In genomic region chr2:28621111-28621510, GRCm38 (mm10) we compare ENCODE assay signal across 24 mouse cellular contexts. TPM values are rescaled to one million over a fixed set of nuclear protein-coding genes. Genes with fewer than 3 reads are reported as not detected.
DNase-seq lines count a peak whose midpoint lies in the region; ATAC-seq lines count a peak whose summit lies in the region.
"Had no signal": no experiment of that assay in that cellular context is flagged by ENCODE, and none has a peak within 500 bp of the region (broad histone marks: within the 10 kb centered on the region; RNA-seq: fewer than 3 reads in every experiment).

No protein-coding gene starts in this region.

- WGBS in heart, embryonic 12.5 days, result 27% methylated on average over 2 of the region's 2 CpGs
- WGBS in midbrain, embryonic 11.5 days, result 29% methylated on average over 2 of the region's 2 CpGs
- 30% methylated on average over 2 of the region's 2 CpGs for WGBS in midbrain, embryonic 14.5 days
- WGBS in embryonic facial prominence, embryonic 10.5 days, result 21% methylated on average over 2 of the region's 2 CpGs
- 2% methylated on average over 2 of the region's 2 CpGs for WGBS in liver, embryonic 16.5 days (ENCODE audit: insufficient replicate concordance)

- H3K27me3 ChIP-seq in heart, embryonic 12.5 days (replicated peaks), result peaks cover 29% of the 10 kb centered on the region
- H3K27me3 ChIP-seq in midbrain, embryonic 11.5 days (ENCODE audit: control insufficient read depth, insufficient read depth, low read length), result peaks cover 19% of the 10 kb centered on the region
- 0 out of 2 replicates have a peak, but pooled peaks cover 8% of the 10 kb centered on the region for H3K27me3 ChIP-seq in midbrain, embryonic 14.5 days (ENCODE audit: control insufficient read depth, insufficient read depth, low read length)
- peaks cover 62% of the 10 kb centered on the region for H3K27me3 ChIP-seq in embryonic facial prominence, embryonic 10.5 days (replicated peaks; ENCODE audit: low read depth, poor library complexity, severe bottlenecking)
- H3K27me3 ChIP-seq in liver, embryonic 16.5 days (ENCODE audit: control insufficient read depth, insufficient read depth, low read depth, low read length), result no peaks in the 10 kb centered on the region

- no peak overlapping the region for H3K27ac ChIP-seq in heart, embryonic 12.5 days (ENCODE audit: poor library complexity, severe bottlenecking)
- H3K27ac ChIP-seq in midbrain, embryonic 11.5 days (ENCODE audit: low read depth, low read length), result no peak overlapping the region
- H3K27ac ChIP-seq in midbrain, embryonic 14.5 days (replicated peaks; ENCODE audit: low read depth, low read length), result no peak overlapping the region
- H3K27ac ChIP-seq in embryonic facial prominence, embryonic 10.5 days (replicated peaks), result no peak overlapping the region
- H3K27ac ChIP-seq in liver, embryonic 16.5 days (ENCODE audit: low read length), result peak overlapping the region; percentile 98
- H3K27ac ChIP-seq: limb, embryonic 15.5 days; midbrain, embryonic 12.5 days; neural tube, embryonic 15.5 days had no signal

- no peaks in the 10 kb centered on the region for H3K36me3 ChIP-seq in heart, embryonic 12.5 days
- no peaks in the 10 kb centered on the region for H3K36me3 ChIP-seq in midbrain, embryonic 11.5 days (ENCODE audit: control insufficient read depth, insufficient read depth, low read length)
- no peaks in the 10 kb centered on the region for H3K36me3 ChIP-seq in midbrain, embryonic 14.5 days (ENCODE audit: control insufficient read depth, insufficient read depth, low read length)
- no peaks in the 10 kb centered on the region for H3K36me3 ChIP-seq in embryonic facial prominence, embryonic 10.5 days (replicated peaks)
- H3K36me3 ChIP-seq in liver, embryonic 16.5 days (ENCODE audit: control insufficient read depth, insufficient read depth), result no peaks in the 10 kb centered on the region
- H3K36me3 ChIP-seq: limb, embryonic 15.5 days; midbrain, embryonic 12.5 days; neural tube, embryonic 15.5 days had no signal

- ATAC-seq in heart, embryonic 12.5 days (ENCODE audit: insufficient number of reproducible peaks, low FRiP score), result no peak
- no peak for ATAC-seq in midbrain, embryonic 11.5 days (ENCODE audit: low FRiP score)
- ATAC-seq in midbrain, embryonic 14.5 days (ENCODE audit: low FRiP score, low TSS enrichment), result no peak
- no peak for ATAC-seq in liver, embryonic 16.5 days (ENCODE audit: low read depth)
- ATAC-seq: forebrain, postnatal 0 days; hindbrain, embryonic 16.5 days had no signal

- H3K4me1 ChIP-seq in heart, embryonic 12.5 days (replicated peaks), result peaks cover 20% of the 10 kb centered on the region
- H3K4me1 ChIP-seq in midbrain, embryonic 11.5 days (ENCODE audit: control insufficient read depth, insufficient read depth, low read length), result 0 out of 2 replicates have a peak, but pooled peaks cover 4% of the 10 kb centered on the region
- H3K4me1 ChIP-seq in midbrain, embryonic 14.5 days (ENCODE audit: control insufficient read depth, insufficient read depth, low read length), result no peaks in the 10 kb centered on the region
- H3K4me1 ChIP-seq in embryonic facial prominence, embryonic 10.5 days, result peaks cover 14% of the 10 kb centered on the region
- peaks cover 40% of the 10 kb centered on the region for H3K4me1 ChIP-seq in liver, embryonic 16.5 days (ENCODE audit: control insufficient read depth, low read depth, low read length)
- H3K4me1 ChIP-seq: midbrain, embryonic 12.5 days had no signal

- peak overlapping the region; percentile 23 for H3K4me3 ChIP-seq in heart, embryonic 12.5 days
- no peak overlapping the region for H3K4me3 ChIP-seq in midbrain, embryonic 11.5 days (ENCODE audit: low read depth, low read length)
- no peak overlapping the region for H3K4me3 ChIP-seq in midbrain, embryonic 14.5 days (replicated peaks; ENCODE audit: low read depth, low read length)
- peak overlapping the region; percentile 32; the same call in 1 of the 2 replicates for H3K4me3 ChIP-seq in embryonic facial prominence, embryonic 10.5 days
- peak overlapping the region; percentile 73 for H3K4me3 ChIP-seq in liver, embryonic 16.5 days (ENCODE audit: low read depth, low read length)
- H3K4me3 ChIP-seq: limb, embryonic 15.5 days; midbrain, embryonic 12.5 days; myocyte; neural tube, embryonic 15.5 days had no signal

- H3K9me3 ChIP-seq in heart, embryonic 12.5 days (replicated peaks), result peaks cover 3% of the 10 kb centered on the region
- H3K9me3 ChIP-seq in midbrain, embryonic 11.5 days (ENCODE audit: control insufficient read depth, low read length), result no peaks in the 10 kb centered on the region
- no peaks in the 10 kb centered on the region for H3K9me3 ChIP-seq in midbrain, embryonic 14.5 days (ENCODE audit: control insufficient read depth, low read length)
- no peaks in the 10 kb centered on the region for H3K9me3 ChIP-seq in embryonic facial prominence, embryonic 10.5 days
- H3K9me3 ChIP-seq in liver, embryonic 16.5 days (replicated peaks; ENCODE audit: control insufficient read depth, low read length), result no peaks in the 10 kb centered on the region
- H3K9me3 ChIP-seq: limb, embryonic 15.5 days; midbrain, embryonic 12.5 days; neural tube, embryonic 15.5 days had no signal

- H3K9ac ChIP-seq in heart, embryonic 12.5 days, result 0 out of 2 replicates have a peak overlapping the region, but pooled peaks have one; percentile 17
- no peak overlapping the region for H3K9ac ChIP-seq in midbrain, embryonic 11.5 days (ENCODE audit: low read length)
- no peak overlapping the region for H3K9ac ChIP-seq in midbrain, embryonic 14.5 days (replicated peaks; ENCODE audit: low read length)
- H3K9ac ChIP-seq in liver, embryonic 16.5 days (ENCODE audit: low read depth, low read length), result peak overlapping the region; percentile 82
- H3K9ac ChIP-seq: forebrain, postnatal 0 days; limb, embryonic 15.5 days; midbrain, embryonic 12.5 days; neural tube, embryonic 15.5 days had no signal

- peak overlapping the region; percentile 49 for H3K4me2 ChIP-seq in heart, embryonic 12.5 days
- H3K4me2 ChIP-seq in midbrain, embryonic 11.5 days, result no peak overlapping the region
- H3K4me2 ChIP-seq in midbrain, embryonic 14.5 days (ENCODE audit: low read length), result no peak overlapping the region
- H3K4me2 ChIP-seq in liver, embryonic 16.5 days (ENCODE audit: low read depth, low read length), result peak overlapping the region; percentile 84
- H3K4me2 ChIP-seq: limb, embryonic 15.5 days; midbrain, embryonic 12.5 days; neural tube, embryonic 15.5 days had no signal

- no peak for DNase-seq in heart, adult 9 months (ENCODE audit: low spot score in 2 of 2)
- DNase-seq in midbrain, embryonic 11.5 days (ENCODE audit: low spot score, missing footprints), result peak; percentile 62
- no peak for DNase-seq in midbrain, embryonic 14.5 days
- no peak for DNase-seq in embryonic facial prominence, embryonic 10.5 days (ENCODE audit: low spot score)
- DNase-seq in layer of hippocampus, postnatal 36 days, result no peak
- DNase-seq: cerebellum, adult 11 months; cerebellum, postnatal 25 days; forebrain, postnatal 0 days; kidney, adult 11 months; kidney, postnatal 14 days; right cerebral cortex, postnatal 4 days had no signal

RNA-seq across cellular contexts. Expression of gene Gfi1b, which starts 0.7 kb away (rescaled TPM):
- polyA plus RNA-seq in heart, embryonic 12.5 days (2016; fragmentation: Nextera tagmentation; extraction: Ambion mirVana), result 3.9 and 5.6 TPM in 2 replicates
- 2.8 and 3.3 TPM in 2 replicates for polyA plus RNA-seq in midbrain, embryonic 11.5 days (2014; fragmentation: Nextera tagmentation; extraction: Ambion mirVana)
- 0.12 TPM in 1 of 2 replicates, not detected in the other for polyA plus RNA-seq in midbrain, embryonic 14.5 days (2014; fragmentation: Nextera tagmentation; extraction: Ambion mirVana)
- polyA plus RNA-seq in embryonic facial prominence, embryonic 10.5 days (2016; fragmentation: Nextera tagmentation; extraction: Ambion mirVana), result 2.7 and 3.9 TPM in 2 replicates
- 88.7 and 89.4 TPM in 2 replicates for polyA plus RNA-seq in liver, embryonic 16.5 days (2015; fragmentation: Nextera tagmentation; extraction: Ambion mirVana)
- not detected for total RNA-seq in layer of hippocampus, postnatal 36 days (2021)
- total RNA-seq: adrenal gland, adult 18-20 months; forebrain, postnatal 0 days; gastrocnemius, adult 18-20 months; heart, postnatal 10 days; left cerebral cortex, adult 8-10 months had no signal
- polyA plus RNA-seq: C2C12; forebrain, postnatal 0 days; hindbrain, embryonic 16.5 days; myocyte; neural tube, embryonic 15.5 days had no signal

RNA-seq across cellular contexts. Expression of gene Tsc1, which starts 19.9 kb away (rescaled TPM):
- 16.7 and 17.6 TPM in 2 replicates for polyA plus RNA-seq in heart, embryonic 12.5 days (2016; fragmentation: Nextera tagmentation; extraction: Ambion mirVana)
- polyA plus RNA-seq in midbrain, embryonic 11.5 days (2014; fragmentation: Nextera tagmentation; extraction: Ambion mirVana), result 19.5 and 22.3 TPM in 2 replicates
- 23.0 and 32.9 TPM in 2 replicates for polyA plus RNA-seq in midbrain, embryonic 14.5 days (2014; fragmentation: Nextera tagmentation; extraction: Ambion mirVana)
- 21.4 and 23.5 TPM in 2 replicates for polyA plus RNA-seq in embryonic facial prominence, embryonic 10.5 days (2016; fragmentation: Nextera tagmentation; extraction: Ambion mirVana)
- 9.6 and 9.8 TPM in 2 replicates for polyA plus RNA-seq in liver, embryonic 16.5 days (2015; fragmentation: Nextera tagmentation; extraction: Ambion mirVana)
- 10 to 100 TPM; 41.8 to 44.5 TPM for total RNA-seq in layer of hippocampus, postnatal 36 days (2021)

RNA-seq across cellular contexts. Expression of gene Gtf3c5, which starts 37.6 kb away (rescaled TPM):
- 32.5 and 34.2 TPM in 2 replicates for polyA plus RNA-seq in heart, embryonic 12.5 days (2016; fragmentation: Nextera tagmentation; extraction: Ambion mirVana)
- 38.8 and 40.5 TPM in 2 replicates for polyA plus RNA-seq in midbrain, embryonic 11.5 days (2014; fragmentation: Nextera tagmentation; extraction: Ambion mirVana)
- polyA plus RNA-seq in midbrain, embryonic 14.5 days (2014; fragmentation: Nextera tagmentation; extraction: Ambion mirVana), result 30.5 and 31.0 TPM in 2 replicates
- polyA plus RNA-seq in embryonic facial prominence, embryonic 10.5 days (2016; fragmentation: Nextera tagmentation; extraction: Ambion mirVana), result 57.9 and 61.4 TPM in 2 replicates
- polyA plus RNA-seq in liver, embryonic 16.5 days (2015; fragmentation: Nextera tagmentation; extraction: Ambion mirVana), result 12.1 TPM in 2 replicates
- 10 to 100 TPM; 17.4 to 18.9 TPM for total RNA-seq in layer of hippocampus, postnatal 36 days (2021)

RNA-seq across cellular contexts. Expression of gene Cel, which starts 57.9 kb away (rescaled TPM):
- not detected in 2 replicates for polyA plus RNA-seq in heart, embryonic 12.5 days (2016; fragmentation: Nextera tagmentation; extraction: Ambion mirVana)
- 0.07 TPM in 1 of 2 replicates, not detected in the other for polyA plus RNA-seq in midbrain, embryonic 11.5 days (2014; fragmentation: Nextera tagmentation; extraction: Ambion mirVana)
- polyA plus RNA-seq in midbrain, embryonic 14.5 days (2014; fragmentation: Nextera tagmentation; extraction: Ambion mirVana), result not detected in 2 replicates
- not detected in 2 replicates for polyA plus RNA-seq in embryonic facial prominence, embryonic 10.5 days (2016; fragmentation: Nextera tagmentation; extraction: Ambion mirVana)
- 1.6 and 9.7 TPM in 2 replicates for polyA plus RNA-seq in liver, embryonic 16.5 days (2015; fragmentation: Nextera tagmentation; extraction: Ambion mirVana)
- not detected for total RNA-seq in layer of hippocampus, postnatal 36 days (2021)
- total RNA-seq: adrenal gland, adult 18-20 months; forebrain, postnatal 0 days; heart, postnatal 10 days; left cerebral cortex, adult 8-10 months had no signal
- polyA plus RNA-seq: C2C12; forebrain, postnatal 0 days; hindbrain, embryonic 16.5 days; limb, embryonic 15.5 days; midbrain, embryonic 12.5 days; myocyte; stomach, embryonic 14.5 days had no signal

Comparison
In these comparisons a context has a peak if more than half of its experiments do, and no peak if none do; other contexts are left out.
1. H3K4me2 ChIP-seq: peak in heart, embryonic 12.5 days (single experiment) and liver, embryonic 16.5 days (single experiment); none in midbrain, embryonic 11.5 days (single experiment) and midbrain, embryonic 14.5 days (single experiment).
2. H3K4me3 ChIP-seq: peak in heart, embryonic 12.5 days (single experiment), embryonic facial prominence, embryonic 10.5 days (single experiment) and liver, embryonic 16.5 days (single experiment); none in midbrain, embryonic 11.5 days (single experiment) and midbrain, embryonic 14.5 days (single experiment).
3. H3K9ac ChIP-seq: peak in heart, embryonic 12.5 days (single experiment) and liver, embryonic 16.5 days (single experiment); none in midbrain, embryonic 11.5 days (single experiment) and midbrain, embryonic 14.5 days (single experiment).
4. RNA of gene Gfi1b, which starts 0.7 kb away (polyA plus RNA-seq): 88.7 to 89.4 TPM in liver, embryonic 16.5 days; 3.9 to 5.6 TPM in heart, embryonic 12.5 days, 2.7 to 3.9 TPM in embryonic facial prominence, embryonic 10.5 days, 2.8 to 3.3 TPM in midbrain, embryonic 11.5 days and 0.12 TPM in midbrain, embryonic 14.5 days; every median in the first group is over 10 times any median in the second.